Mouse (Mus musculus) megakaryocyte, embryonic 14.5 days (primary cell): ENCODE data around the gene Ldah. TPM values are rescaled to one million over a fixed set of nuclear protein-coding genes. Genes with fewer than 3 reads are reported as not detected.

Source experiments
- H3K27me3 ChIP-seq: replicated peaks from 2 replicates; pipeline ENCODE3; 2012; ENCODE audit warnings: inconsistent platforms
- H3K36me3 ChIP-seq: replicated peaks from 2 replicates; pipeline ENCODE3; 2012; ENCODE audit warnings: low read length, inconsistent platforms, mixed read lengths
- H3K4me1 ChIP-seq: 2 replicates; pipeline ENCODE4 v1.6.1; 2012; ENCODE audit warnings: inconsistent platforms
- H3K4me3 ChIP-seq: replicated peaks from 2 replicates; pipeline ENCODE3; 2012; ENCODE audit warnings: moderate library complexity, mild to moderate bottlenecking, inconsistent platforms
- H3K9me3 ChIP-seq: 2 replicates; pipeline ENCODE4 v1.6.1; 2012; ENCODE audit warnings: inconsistent platforms
- FLI1 ChIP-seq: IDR thresholded peaks from 2 replicates; pipeline ENCODE4 v1.6.1; 2012; ENCODE audit warnings: low read length, inconsistent platforms, mixed read lengths
- GATA1 ChIP-seq: IDR thresholded peaks from 3 replicates; pipeline ENCODE4 v1.6.1; 2012; ENCODE audit warnings: mixed read lengths, low read length, inconsistent platforms, borderline replicate concordance
- polyA plus RNA-seq: library from polyadenylated mRNA; stranded (reverse); fragments of >175 nt; gene quantifications from 2 replicates; pipeline ENCODE4 v1.2.3, GENCODE M21; 2012; ENCODE audit warnings: low replicate concordance; ENCODE audit not compliant: insufficient read depth

Ldah gene
- polyA plus RNA-seq, 1 experiment: 1.4 TPM

DNA sequence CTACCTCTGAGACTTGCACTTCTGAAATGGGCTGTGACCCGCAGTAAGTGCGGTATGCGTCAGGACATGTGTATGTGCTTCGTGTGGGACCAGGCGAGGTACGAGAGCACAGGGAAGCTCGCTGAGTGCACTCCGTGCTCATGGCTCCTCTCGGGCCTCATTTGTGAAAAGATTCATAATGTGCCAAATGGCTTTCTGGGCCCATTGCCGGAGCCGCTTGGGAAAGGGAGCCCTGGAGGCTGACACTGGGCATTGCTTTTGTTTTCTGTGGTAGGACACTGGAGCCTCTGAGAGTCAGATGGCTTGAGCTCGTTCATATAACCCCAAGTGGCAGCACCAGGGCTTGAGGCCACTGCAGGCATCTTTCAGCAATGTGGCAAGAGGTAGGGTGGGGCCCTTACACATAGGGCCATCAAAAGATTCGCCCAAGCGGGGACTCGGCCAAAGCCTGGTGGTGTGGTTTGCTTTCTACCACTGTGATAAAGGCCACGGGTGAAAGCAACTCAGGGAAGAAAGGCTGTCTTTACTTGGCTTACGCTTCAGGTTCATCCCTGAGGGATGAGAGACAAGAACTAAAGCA lies 118.1 kb downstream of the Ldah start:
- Histone ChIP-seq H3K27me3 (no peaks in the 10 kb centered on the region), H3K36me3 (peaks cover 96% of the 10 kb centered on the region), H3K4me3 (no peak overlapping the region), H3K9me3 (no peaks in the 10 kb centered on the region), H3K4me1 (peaks cover 57% of the 10 kb centered on the region)
- no peak for TF ChIP-seq FLI1
- TF ChIP-seq GATA1: no peak

GRCm38 (mm10) chr12:8326825-8327674 lies 119.1 kb downstream of the Ldah start:
- H3K4me3 ChIP-seq: no peak overlapping the region
- H3K27me3 ChIP-seq: no peaks in the 10 kb centered on the region
- H3K36me3 ChIP-seq: peaks cover 96% of the 10 kb centered on the region
- peaks cover 62% of the 10 kb centered on the region for H3K4me1 ChIP-seq
- no peaks in the 10 kb centered on the region for H3K9me3 ChIP-seq
- TF ChIP-seq FLI1: no peak
- TF ChIP-seq GATA1: no peak

DNA sequence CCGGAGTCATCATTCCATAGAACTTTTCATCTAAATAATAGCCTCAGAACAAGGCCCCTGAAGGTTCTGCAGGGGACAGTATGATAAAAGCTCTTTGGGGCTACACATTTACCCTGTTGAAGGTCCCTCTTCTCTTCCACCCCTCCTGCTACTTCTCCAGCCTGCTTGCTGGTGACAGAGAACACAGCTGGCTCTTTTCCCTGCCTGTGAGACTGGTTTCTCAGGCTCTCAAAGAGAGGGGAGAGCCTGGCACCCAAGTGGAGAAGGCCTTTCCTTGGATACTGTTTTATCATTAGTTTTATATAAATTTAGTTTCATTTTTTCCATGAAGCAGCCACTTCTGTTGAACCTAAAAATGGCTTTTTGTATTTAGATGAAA lies 119.8 kb downstream of the Ldah start:
- H3K9me3 ChIP-seq: no peaks in the 10 kb centered on the region
- H3K27me3 ChIP-seq: no peaks in the 10 kb centered on the region
- H3K36me3 ChIP-seq: peaks cover 95% of the 10 kb centered on the region
- H3K4me1 ChIP-seq: peaks cover 67% of the 10 kb centered on the region
- no peak overlapping the region for H3K4me3 ChIP-seq
- TF ChIP-seq GATA1: no peak
- no peak for TF ChIP-seq FLI1

GRCm38 (mm10) chr12:8329236-8329635 lies 121.3 kb downstream of the Ldah start:
- H3K4me3 ChIP-seq: no peak overlapping the region
- no peaks in the 10 kb centered on the region for H3K9me3 ChIP-seq
- no peak for TF ChIP-seq GATA1
- TF ChIP-seq FLI1: no peak
- no peaks in the 10 kb centered on the region for H3K27me3 ChIP-seq
- peaks cover 94% of the 10 kb centered on the region for H3K36me3 ChIP-seq
- peaks cover 78% of the 10 kb centered on the region for H3K4me1 ChIP-seq

GRCm38 (mm10) chr12:8331489-8332173 lies 123.7 kb downstream of the Ldah start:
- Histone ChIP-seq H3K27me3 (no peaks in the 10 kb centered on the region), H3K4me3 (peak overlapping the region; percentile 11), H3K36me3 (peaks cover 92% of the 10 kb centered on the region), H3K4me1 (peaks cover 98% of the 10 kb centered on the region), H3K9me3 (no peaks in the 10 kb centered on the region)
- no peak for TF ChIP-seq GATA1
- TF ChIP-seq FLI1: no peak

DNA sequence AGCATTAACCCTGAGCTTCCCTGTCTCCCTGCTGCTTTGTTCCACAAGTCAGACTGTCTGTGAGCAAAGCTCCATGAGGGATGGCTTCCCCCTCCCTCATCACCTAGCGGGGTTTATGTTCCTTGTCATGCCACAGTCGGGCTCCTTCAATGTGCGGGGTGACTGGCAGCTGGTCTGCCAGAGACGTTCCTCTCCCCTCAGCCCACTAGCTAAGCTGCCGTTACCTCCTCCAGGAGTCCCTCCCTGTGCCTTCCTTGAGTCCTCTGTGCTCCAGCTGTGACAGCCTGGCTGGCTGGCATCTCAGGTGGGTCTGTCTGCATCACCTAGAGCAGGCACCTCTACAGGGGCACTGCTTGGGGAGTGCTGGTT lies 124.3 kb downstream of the Ldah start:
- Histone ChIP-seq H3K4me3 (no peak overlapping the region), H3K4me1 (peaks cover 98% of the 10 kb centered on the region), H3K9me3 (no peaks in the 10 kb centered on the region), H3K36me3 (peaks cover 95% of the 10 kb centered on the region), H3K27me3 (no peaks in the 10 kb centered on the region)
- TF ChIP-seq FLI1: no peak
- TF ChIP-seq GATA1: no peak

DNA sequence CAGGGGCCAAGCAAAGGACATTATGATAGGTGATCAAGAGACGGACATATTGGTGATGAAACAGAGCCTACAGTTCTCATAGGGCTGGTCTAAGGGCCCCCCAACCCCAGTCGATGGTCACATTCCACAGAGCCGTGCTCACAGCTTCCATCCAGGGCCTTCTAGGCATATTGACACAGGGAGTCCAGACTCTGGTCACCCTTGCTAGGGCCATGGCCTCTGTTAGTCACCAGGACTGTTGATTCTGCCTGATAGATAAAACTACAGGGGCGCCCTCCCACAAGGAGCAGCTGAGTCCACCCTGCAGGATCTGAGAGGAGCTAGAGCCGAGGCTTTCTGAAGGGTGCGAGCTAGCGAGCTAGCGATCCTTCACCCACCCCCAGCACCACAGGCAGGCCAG lies 125.7 kb downstream of the Ldah start:
- Histone ChIP-seq H3K4me1 (peaks cover 98% of the 10 kb centered on the region), H3K9me3 (no peaks in the 10 kb centered on the region), H3K36me3 (peaks cover 96% of the 10 kb centered on the region), H3K4me3 (no peak overlapping the region), H3K27me3 (no peaks in the 10 kb centered on the region)
- TF ChIP-seq FLI1 (no peak), GATA1 (no peak)

GRCm38 (mm10) chr12:8334261-8334660 lies 126.4 kb downstream of the Ldah start:
- TF ChIP-seq GATA1 (no peak), FLI1 (no peak)
- Histone ChIP-seq H3K4me3 (no peak overlapping the region), H3K9me3 (no peaks in the 10 kb centered on the region), H3K27me3 (no peaks in the 10 kb centered on the region), H3K36me3 (peaks cover 96% of the 10 kb centered on the region), H3K4me1 (peaks cover 100% of the 10 kb centered on the region)

Other genes starting within 250 kb of the Ldah start
- not detected in 2 replicates for gene Apob, start 230.5 kb upstream of the Ldah start, polyA plus RNA-seq
- not detected in 2 replicates for gene Gdf7, start 93.8 kb downstream of the Ldah start, polyA plus RNA-seq
- 5.5 and 11.1 TPM in 2 replicates for gene Hs1bp3, start 105.3 kb downstream of the Ldah start, polyA plus RNA-seq